Mouse (Mus musculus) kidney, adult 2 months (tissue): Measurements from ENCODE around the gene Usf2. TPM values are rescaled to one million over a fixed set of nuclear protein-coding genes. Genes with fewer than 3 reads are reported as not detected.

Source experiments
- DNase-seq: peaks from one replicate; pipeline ENCODE4 v3.0.0; 2021
- H3K27ac ChIP-seq: fragments of 200-500 bp; 2 replicates; pipeline ENCODE4 v1.5.1; 2012; ENCODE audit warnings: low read depth, low read length, control low read depth, inconsistent platforms; ENCODE audit not compliant: insufficient read depth
- H3K27me3 ChIP-seq: fragments of 200-500 bp; replicated peaks from 2 replicates; pipeline ENCODE4 v1.6.1; 2012; ENCODE audit warnings: mild to moderate bottlenecking, moderate library complexity, low read length, inconsistent platforms; ENCODE audit not compliant: control insufficient read depth, insufficient read depth
- H3K36me3 ChIP-seq: fragments of 200-500 bp; 2 replicates; pipeline ENCODE4 v1.6.1; 2012; ENCODE audit warnings: mild to moderate bottlenecking, moderate library complexity, low read length, inconsistent platforms; ENCODE audit not compliant: control insufficient read depth, insufficient read depth
- H3K4me1 ChIP-seq: fragments of 200-500 bp; 2 replicates; pipeline ENCODE4 v1.6.1; 2011; ENCODE audit warnings: low read length; ENCODE audit not compliant: control insufficient read depth, insufficient read depth
- H3K4me3 ChIP-seq: fragments of 200-500 bp; 2 replicates; pipeline ENCODE4 v1.5.1; 2011; ENCODE audit warnings: mild to moderate bottlenecking, low read depth, low read length, control low read depth; ENCODE audit not compliant: insufficient read depth
- CTCF ChIP-seq: fragments of 200-500 bp; conservative IDR thresholded peaks from 2 replicates; pipeline ENCODE4 v1.5.1; 2011; ENCODE audit warnings: low read depth, mild to moderate bottlenecking, control low read depth, low read length, moderate library complexity, mixed read lengths; ENCODE audit not compliant: insufficient read depth, insufficient read length
- POLR2A ChIP-seq: fragments of 200-500 bp; IDR thresholded peaks from one replicate; pipeline ENCODE4 v1.6.1; 2011; ENCODE audit warnings: low read depth, low read length, control low read depth
- WGBS: fragments of 180-500 bp; shearing (Covaris S2); methylation state at CpG from one replicate; pipeline ENCODE4 v1.1.7; 2018; 5-methylcytosine and 5-hydroxymethylcytosine counted together
- polyA plus RNA-seq: library from polyadenylated mRNA; depleted of rRNA; stranded (reverse); fragments of >200 nt; gene quantifications from 2 replicates; pipeline ENCODE4 v1.2.3, GENCODE M21; 2012

Usf2 gene
- polyA plus RNA-seq, 1 experiment: 118 TPM

DNA sequence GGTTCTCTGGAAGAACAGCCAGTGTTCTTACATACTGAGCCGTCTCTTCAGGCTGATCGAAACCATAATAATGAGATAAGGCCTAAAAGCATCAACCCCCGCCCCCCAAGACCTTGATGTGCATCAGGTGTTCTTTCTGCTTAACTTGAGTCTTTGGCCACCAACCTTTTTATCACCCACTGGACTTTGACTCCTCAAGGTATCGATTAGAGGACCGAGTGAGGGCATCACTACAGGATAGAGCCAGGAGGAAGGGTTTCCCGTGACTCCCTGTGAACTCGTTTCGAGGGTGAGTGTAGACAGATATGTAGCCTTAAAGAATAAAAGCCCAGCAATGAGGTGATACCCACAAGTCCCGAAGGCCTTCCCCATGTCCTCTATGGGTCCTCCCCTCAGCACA, 28.8 kb upstream of the Usf2 start:
- Histone ChIP-seq H3K27me3 (no peaks in the 10 kb centered on the region), H3K4me3 (no peak overlapping the region), H3K36me3 (no peaks in the 10 kb centered on the region), H3K4me1 (no peaks in the 10 kb centered on the region), H3K27ac (no peak overlapping the region)
- no peak for DNase-seq
- TF ChIP-seq POLR2A: no peak
- TF ChIP-seq CTCF: no peak
- 88% methylated on average over 9 of the region's 9 CpGs for WGBS

DNA sequence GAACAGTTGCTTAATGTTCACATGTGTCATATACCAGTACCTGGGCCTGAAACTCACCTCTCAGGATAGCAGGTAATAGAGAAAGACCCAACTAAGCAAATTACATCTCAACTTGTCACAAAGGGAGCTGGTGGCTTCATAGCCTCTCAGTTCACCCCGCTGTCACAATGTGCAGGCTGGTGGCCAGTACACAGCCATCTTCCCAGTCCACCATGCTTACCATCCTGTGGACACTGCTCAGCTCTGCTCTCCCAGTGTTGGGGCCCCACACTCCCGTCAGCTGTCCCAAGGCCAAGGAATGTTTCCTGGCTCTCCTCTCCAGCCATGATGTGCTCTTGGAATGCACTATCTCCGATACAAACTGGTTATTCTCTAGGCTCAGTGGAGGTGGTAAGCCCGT, 25.1 kb upstream of the Usf2 start:
- Histone ChIP-seq H3K36me3 (no peaks in the 10 kb centered on the region), H3K4me3 (no peak overlapping the region), H3K4me1 (no peaks in the 10 kb centered on the region), H3K27me3 (no peaks in the 10 kb centered on the region), H3K27ac (no peak overlapping the region)
- 95% methylated on average over 4 of the region's 4 CpGs for WGBS
- no peak for DNase-seq
- TF ChIP-seq POLR2A (no peak), CTCF (no peak)

DNA sequence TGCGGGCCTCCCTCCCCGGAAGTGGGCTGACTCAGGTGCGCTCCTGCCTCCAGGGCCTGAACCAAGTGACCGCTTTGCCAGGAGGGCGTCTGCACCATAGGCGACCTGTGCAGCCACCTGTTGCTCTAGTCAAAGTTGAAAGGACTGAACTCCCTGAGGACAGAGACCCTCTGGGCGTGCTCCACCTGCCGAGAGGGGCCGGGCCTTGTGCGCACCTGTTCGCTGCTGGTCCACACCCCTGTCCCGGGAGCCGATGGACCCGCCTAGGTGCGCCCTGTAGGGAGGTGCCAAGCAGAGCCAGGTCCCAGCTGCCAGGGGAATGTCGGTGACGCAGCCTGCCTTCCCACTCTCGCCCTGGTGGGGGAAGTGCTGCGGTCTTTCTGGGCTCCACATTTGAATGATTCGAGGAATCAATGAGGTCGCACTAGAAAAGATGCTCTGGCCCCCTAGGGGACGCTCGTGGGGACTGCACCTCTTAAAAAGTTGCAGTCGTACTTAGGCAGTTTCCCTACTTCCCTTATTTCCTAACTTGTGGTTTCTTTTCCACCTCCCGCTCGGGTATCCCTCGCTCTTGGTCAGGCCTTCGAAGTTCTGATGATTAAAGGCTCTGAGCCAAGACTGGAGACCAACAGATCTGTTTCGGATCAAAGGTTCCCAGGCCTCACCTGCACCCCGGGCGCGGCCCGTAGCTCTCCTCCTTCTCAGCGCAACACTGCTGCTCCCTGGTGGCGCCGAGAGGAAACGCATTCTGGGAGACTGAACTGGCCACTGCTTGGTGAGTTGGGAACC, 17.1 kb upstream of the Usf2 start, which contains the start of gene Fam187b:
Gene Fam187b, plus strand, starts transcription at position 290 of the 789 bp plus-strand sequence.
- peak; percentile 94 for DNase-seq
- Histone ChIP-seq H3K27ac (peak within 1 kb of the TSS; percentile 96), H3K4me1 (peaks cover 8% of the 10 kb centered on the region; the same call in 1 of the 2 replicates), H3K27me3 (no peaks in the 10 kb centered on the region), H3K4me3 (peak within 1 kb of the TSS; percentile 58), H3K36me3 (no peaks in the 10 kb centered on the region)
- WGBS: 1% methylated on average over 37 of the region's 37 CpGs
- TF ChIP-seq CTCF (peak; percentile 85), POLR2A (peak; percentile 44)

DNA sequence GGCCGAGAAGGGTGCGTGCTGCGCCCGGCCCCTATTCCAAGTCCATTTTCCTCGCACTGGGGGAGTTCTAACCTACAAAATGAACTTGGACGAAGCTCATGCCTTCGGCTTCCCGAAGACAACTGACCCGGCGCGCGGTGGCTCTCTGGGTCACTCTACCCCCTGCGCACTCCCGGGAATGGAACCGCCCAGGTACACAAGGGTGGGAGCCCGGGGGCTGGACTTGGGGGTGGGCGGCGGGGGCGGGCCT, 16.6 kb upstream of the Usf2 start, which contains the start of gene Lsr:
Gene Lsr, minus strand, starts transcription at position 214 of the 250 bp plus-strand sequence.
- TF ChIP-seq POLR2A (no peak), CTCF (no peak)
- H3K27me3 ChIP-seq: no peaks in the 10 kb centered on the region
- peak within 1 kb of the TSS; percentile 58 for H3K4me3 ChIP-seq
- peaks cover 8% of the 10 kb centered on the region; the same call in 1 of the 2 replicates for H3K4me1 ChIP-seq
- no peaks in the 10 kb centered on the region for H3K36me3 ChIP-seq
- H3K27ac ChIP-seq: peak within 1 kb of the TSS; percentile 96
- peak; percentile 86 for DNase-seq
- under 1% methylated on average over 19 of the region's 19 CpGs for WGBS

DNA sequence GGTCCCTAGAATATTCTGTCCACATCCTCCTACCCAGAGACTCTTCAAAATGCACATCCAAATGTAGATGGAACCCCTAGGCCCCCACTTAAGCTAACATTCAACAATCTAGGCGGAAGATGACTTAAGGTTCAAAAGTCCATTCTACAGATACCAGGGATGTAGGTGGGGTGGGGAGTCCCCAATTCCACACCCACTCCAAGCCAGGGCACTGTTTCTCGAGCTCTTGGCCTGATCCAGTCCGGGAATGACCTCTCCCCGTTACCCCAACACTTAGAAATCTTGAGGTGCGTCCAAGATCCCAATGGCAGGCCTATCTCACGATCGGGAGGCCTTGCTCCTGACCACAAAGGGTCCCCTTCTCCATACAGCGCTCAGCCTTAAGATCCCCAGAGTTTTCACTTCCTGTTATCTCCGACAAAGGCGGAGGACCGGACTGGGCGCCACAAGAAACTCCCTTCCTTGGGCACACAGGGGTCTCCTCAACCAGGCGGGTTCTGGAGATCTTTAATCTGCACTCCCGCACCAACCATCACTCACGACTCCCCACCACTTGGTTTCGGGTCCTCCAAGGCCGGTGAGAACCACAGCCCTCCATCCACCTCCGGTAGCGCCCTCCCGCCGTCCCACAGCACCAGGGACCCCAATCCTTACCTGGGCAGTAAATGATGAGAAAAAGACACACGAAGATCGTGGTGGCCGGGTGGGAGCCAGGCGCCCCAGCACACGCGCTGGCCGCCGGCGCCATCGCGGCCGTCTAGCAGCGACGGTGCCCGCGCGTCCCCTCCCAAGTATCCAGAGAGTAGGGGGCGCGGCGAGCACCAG, 16.0 kb upstream of the Usf2 start:
- no peaks in the 10 kb centered on the region for H3K27me3 ChIP-seq
- no peak for DNase-seq
- no peaks in the 10 kb centered on the region for H3K36me3 ChIP-seq
- WGBS: 6% methylated on average over 41 of the region's 41 CpGs
- TF ChIP-seq CTCF (no peak), POLR2A (no peak)
- H3K27ac ChIP-seq: peak overlapping the region; percentile 49
- peaks cover 8% of the 10 kb centered on the region; the same call in 1 of the 2 replicates for H3K4me1 ChIP-seq
- peak overlapping the region; percentile 58 for H3K4me3 ChIP-seq

DNA sequence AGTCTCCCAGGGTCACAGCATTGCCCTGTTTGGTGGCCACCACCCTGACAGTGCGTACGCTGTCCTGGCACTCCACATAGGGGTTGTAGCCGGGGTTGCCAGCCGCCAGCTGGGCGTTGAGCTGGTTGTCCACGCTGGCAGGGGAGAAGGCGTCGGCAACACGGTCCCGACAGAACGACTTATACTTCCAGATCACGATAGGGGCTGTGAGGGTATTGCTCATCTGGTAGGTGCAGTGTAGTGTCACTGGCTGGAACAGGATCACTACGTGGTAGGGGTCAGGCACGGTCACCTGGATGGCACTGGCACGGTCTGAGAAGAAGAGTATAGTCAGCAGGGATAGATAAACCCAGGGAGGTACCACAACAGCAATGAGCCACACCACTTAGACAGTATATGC, 15.3 kb upstream of the Usf2 start:
- Histone ChIP-seq H3K27ac (no peak overlapping the region), H3K27me3 (no peaks in the 10 kb centered on the region), H3K4me1 (peaks cover 8% of the 10 kb centered on the region; the same call in 1 of the 2 replicates), H3K36me3 (no peaks in the 10 kb centered on the region), H3K4me3 (no peak overlapping the region)
- no peak for TF ChIP-seq CTCF
- TF ChIP-seq POLR2A: no peak
- WGBS: 87% methylated on average over 15 of the region's 15 CpGs
- no peak for DNase-seq

DNA sequence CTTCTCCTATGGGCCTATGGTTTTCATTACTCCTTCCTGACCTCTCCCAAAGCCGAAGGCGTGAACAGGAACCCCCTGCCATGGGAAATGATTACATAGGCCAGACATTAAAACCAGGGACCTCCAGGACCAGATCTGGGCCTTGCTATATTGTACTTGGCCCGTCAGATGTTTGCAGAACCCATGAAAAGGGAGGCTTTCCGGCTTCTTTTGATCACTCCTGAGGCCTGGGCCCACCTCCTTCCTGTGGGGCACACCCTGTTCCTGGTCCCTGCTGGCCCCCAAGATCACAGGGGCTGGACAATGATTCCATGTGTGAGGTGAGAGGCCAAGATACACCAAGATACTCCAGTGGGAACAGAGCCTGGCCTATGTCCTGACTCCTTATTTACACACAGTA, 12.6 kb upstream of the Usf2 start:
- Histone ChIP-seq H3K4me3 (no peak overlapping the region), H3K27me3 (no peaks in the 10 kb centered on the region), H3K4me1 (peaks cover 6% of the 10 kb centered on the region; the same call in 1 of the 2 replicates), H3K36me3 (no peaks in the 10 kb centered on the region), H3K27ac (no peak overlapping the region)
- TF ChIP-seq POLR2A: no peak
- no peak for TF ChIP-seq CTCF
- WGBS: 82% methylated on average over 4 of the region's 4 CpGs
- no peak for DNase-seq
